Mouse (Mus musculus) bone marrow macrophage, adult 2 months (primary cell): ENCODE measurements around the gene Rab37.

ENCODE experiments used
- CTCF ChIP-seq: IDR thresholded peaks from 2 replicates; pipeline ENCODE4 v1.5.1; 2012; ENCODE audit warnings: low read depth, mild to moderate bottlenecking, low read length, moderate library complexity
- POLR2A ChIP-seq: IDR thresholded peaks from 2 replicates; pipeline ENCODE4 v1.6.1; 2012; ENCODE audit warnings: mild to moderate bottlenecking, low read depth, low read length, borderline replicate concordance

DNA sequence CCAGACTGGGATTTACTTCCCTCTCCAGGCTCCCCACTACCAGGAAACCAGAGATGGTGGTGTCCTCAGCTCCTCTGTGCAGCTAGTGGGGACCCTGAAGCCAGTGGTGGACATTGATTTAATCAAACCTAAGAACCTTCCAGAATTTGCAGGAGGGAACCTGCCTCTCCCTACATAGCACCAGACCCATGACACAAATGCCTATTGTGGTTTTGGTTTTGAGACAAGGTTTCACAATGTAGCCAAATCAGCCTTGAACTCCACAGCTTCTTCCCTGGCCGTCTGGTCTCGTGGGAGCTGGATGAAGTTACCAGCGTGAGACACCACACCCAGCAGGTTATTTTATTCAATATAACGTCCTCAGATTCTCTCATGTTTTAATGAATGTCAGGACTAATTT is 32.5 kb upstream of the Rab37 start:
- TF ChIP-seq CTCF (no peak), POLR2A (no peak)
